Mouse (Mus musculus) adipose tissue, adult 10 weeks (tissue): ENCODE results near the gene Dus2. TPM values are rescaled to one million over a fixed set of nuclear protein-coding genes. Genes with fewer than 3 reads are reported as not detected.

Experiments
- polyA plus RNA-seq: library from polyadenylated mRNA; stranded (reverse); fragments of 350-450 nt; fragmentation: Illumina TruSeq; extraction: RNeasy Lipid Tissue Mini Kit (QIAGEN cat#74804); gene quantifications from one replicate; pipeline ENCODE4 v1.2.3, GENCODE M21; 2014; ENCODE audit warnings: low read depth, low replicate concordance

The Dus2 gene
- 15.9 TPM for polyA plus RNA-seq

GRCm38 (mm10) chr8:105990856-105991387 lies at the start of gene Dus2:
Gene Dus2, plus strand, starts transcription at chr8:105991337.

DNA sequence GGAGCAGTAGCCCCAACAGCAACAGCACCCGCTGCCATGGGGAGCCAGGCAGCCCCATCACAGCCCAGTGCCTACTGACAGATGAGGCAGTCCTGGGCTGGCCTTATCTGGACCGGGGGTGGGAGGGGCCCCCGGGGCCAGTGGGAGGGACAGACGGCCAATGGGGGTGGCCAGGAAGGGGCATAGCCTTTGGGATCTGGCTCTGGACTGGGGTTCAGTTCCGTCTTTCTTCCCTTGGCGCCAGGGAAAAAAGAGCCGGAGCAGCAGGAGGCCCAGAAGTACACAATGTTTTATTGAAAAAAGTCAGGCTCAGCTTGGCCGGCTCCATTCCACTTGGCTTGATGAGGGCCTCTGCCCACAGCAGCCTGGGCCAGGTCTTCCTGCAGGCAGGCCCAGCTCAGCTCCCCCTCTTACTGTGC lies 47.8 kb upstream of the Dus2 start, which contains the start of gene Lcat:
Lcat (minus strand) TSS at position 62 of the 419 bp plus-strand sequence.

DNA sequence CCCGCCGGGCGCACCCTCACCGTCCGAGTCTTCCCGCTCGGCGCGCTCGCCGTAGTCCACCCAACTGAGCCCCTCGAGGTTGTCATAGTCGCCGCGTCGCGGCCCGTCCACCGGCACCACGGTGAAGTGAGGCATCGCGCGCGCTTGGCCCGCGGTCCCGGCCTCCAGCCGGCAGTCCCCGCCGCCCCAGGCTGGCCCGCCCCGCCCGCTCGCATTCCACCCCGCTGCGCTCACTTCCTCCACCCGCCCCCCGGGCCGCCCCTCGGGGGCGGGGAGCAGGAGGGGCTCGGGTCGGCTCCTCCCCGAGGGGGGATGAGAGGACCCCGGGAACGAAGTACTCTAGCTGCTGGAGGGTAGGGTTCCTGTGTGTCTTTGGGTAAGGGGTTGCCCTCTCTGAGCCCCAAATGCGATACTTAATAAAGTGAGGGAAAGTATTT lies 25.2 kb upstream of the Dus2 start, which contains the start of gene Slc12a4:
Slc12a4 (minus strand) TSS at position 193 of the 437 bp plus-strand sequence.

GRCm38 (mm10) chr8:105979325-105979724 lies 11.8 kb upstream of the Dus2 start, which contains the start of gene Dpep3:
Gene Dpep3, minus strand, starts transcription at chr8:105979429.

DNA sequence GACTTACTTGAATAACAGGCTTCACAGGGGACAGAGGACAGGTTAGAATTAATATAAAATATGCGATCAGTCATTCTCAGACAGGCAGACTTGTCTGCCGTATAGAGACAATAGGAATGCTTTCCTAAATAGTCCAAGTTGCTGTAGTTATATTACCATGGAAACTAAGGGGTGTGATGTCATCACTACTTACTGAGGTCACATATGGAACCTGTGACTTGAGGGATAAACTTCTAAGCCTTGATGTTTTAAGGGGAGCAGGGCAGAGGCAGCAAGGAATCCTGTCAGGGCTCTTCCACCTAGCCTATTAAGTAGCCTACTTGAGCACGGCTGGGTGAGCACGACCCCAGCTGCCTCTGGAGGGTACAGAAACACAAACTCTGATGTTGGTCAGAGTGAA lies 14.7 kb downstream of the Dus2 start, which contains the start of gene Dpep2nb:
Dpep2nb (minus strand) TSS at position 101 of the 400 bp plus-strand sequence.

GRCm38 (mm10) chr8:106011643-106011986 lies 20.5 kb downstream of the Dus2 start, which contains the start of gene Ddx28:
Gene Ddx28, minus strand, starts transcription at chr8:106011882.

GRCm38 (mm10) chr8:106058731-106059612 lies 67.8 kb downstream of the Dus2 start, which contains the start of gene Nfatc3:
Gene Nfatc3, plus strand, starts transcription at chr8:106058840.

Other genes starting within 250 kb of the Dus2 start
- gene Gfod2, start 232.7 kb upstream of the Dus2 start, polyA plus RNA-seq: 10.8 TPM
- 15.9 TPM for gene Ranbp10, start 164.0 kb upstream of the Dus2 start, polyA plus RNA-seq
- 5.6 TPM for gene Tsnaxip1, start 163.6 kb upstream of the Dus2 start, polyA plus RNA-seq
- gene Cenpt, start 138.1 kb upstream of the Dus2 start, polyA plus RNA-seq: 12.0 TPM
- 24.7 TPM for gene Thap11, start 136.2 kb upstream of the Dus2 start, polyA plus RNA-seq
- gene Nutf2, start 130.8 kb upstream of the Dus2 start, polyA plus RNA-seq: 71.3 TPM
- 30.9 TPM for gene Edc4, start 110.5 kb upstream of the Dus2 start, polyA plus RNA-seq
- gene Nrn1l, start 97.8 kb upstream of the Dus2 start, polyA plus RNA-seq: not detected
- 26.0 TPM for gene Pskh1, start 90.9 kb upstream of the Dus2 start, polyA plus RNA-seq
- 1.3 TPM for gene Ctrl, start 57.5 kb upstream of the Dus2 start, polyA plus RNA-seq
- gene Psmb10, start 52.9 kb upstream of the Dus2 start, polyA plus RNA-seq: 39.5 TPM
- gene Lcat, start 48.0 kb upstream of the Dus2 start, polyA plus RNA-seq: 1.5 TPM
- 22.0 TPM for gene Slc12a4, start 25.2 kb upstream of the Dus2 start, polyA plus RNA-seq
- gene Dpep3, start 11.9 kb upstream of the Dus2 start, polyA plus RNA-seq: 5.3 TPM
- not detected for gene Dpep2nb, start 14.6 kb downstream of the Dus2 start, polyA plus RNA-seq
- gene Ddx28, start 20.5 kb downstream of the Dus2 start, polyA plus RNA-seq: 8.5 TPM
- gene Nfatc3, start 67.5 kb downstream of the Dus2 start, polyA plus RNA-seq: 19.4 TPM
- gene Esrp2, start 145.6 kb downstream of the Dus2 start, polyA plus RNA-seq: 76.6 TPM
- 25.5 TPM for gene Pla2g15, start 159.1 kb downstream of the Dus2 start, polyA plus RNA-seq
- 12.6 TPM for gene Slc7a6, start 177.5 kb downstream of the Dus2 start, polyA plus RNA-seq
- 30.5 TPM for gene Slc7a6os, start 219.6 kb downstream of the Dus2 start, polyA plus RNA-seq
- gene Prmt7, start 219.6 kb downstream of the Dus2 start, polyA plus RNA-seq: 19.5 TPM